Mouse (Mus musculus) lung, postnatal 0 days (tissue): ENCODE measurements around the gene Vps9d1.

Source experiments
- CTCF ChIP-seq: IDR thresholded peaks from 2 replicates; pipeline ENCODE4 v1.5.1; 2016; ENCODE audit warnings: antibody characterized with exemption, mild to moderate bottlenecking
- EP300 ChIP-seq: IDR thresholded peaks from 2 replicates; pipeline ENCODE4 v1.6.1; 2016; ENCODE audit warnings: antibody characterized with exemption, mild to moderate bottlenecking, control low read depth

GRCm38 (mm10) chr8:123292281-123292680 lies 38.1 kb upstream of the Vps9d1 start:
- TF ChIP-seq CTCF: no peak
- no peak for TF ChIP-seq EP300
